Mouse (Mus musculus) skeletal muscle tissue, adult 2 months (tissue): ENCODE measurements around the gene Olfr951.

Experiments
- DNase-seq: peaks from one replicate; pipeline ENCODE4 v3.0.0-alpha.2; 2012; ENCODE audit warnings: low read depth, low spot score

The Olfr951 gene

GRCm38 (mm10) chr9:39387110-39387509 lies at the start of gene Olfr951:
Olfr951 (plus strand) TSS chr9:39387410.
- no peak for DNase-seq

GRCm38 (mm10) chr9:39427048-39427447 lies 39.8 kb downstream of the Olfr951 start, which contains the start of gene Olfr952:
Olfr952 (minus strand) TSS chr9:39427148.
- DNase-seq: no peak
